Mouse (Mus musculus): ENCODE measurements around the gene Dhx36.

Gene Dhx36

GRCm38 (mm10) chr3:62435923-62436322, 70.9 kb downstream of the Dhx36 start:
- in situ Hi-C loops (cut with MboI, MseI), result no loop called here

GRCm38 (mm10) chr3:62433675-62434074, 73.1 kb downstream of the Dhx36 start:
- in situ Hi-C loops (cut with MboI, MseI), result no loop called here

DNA sequence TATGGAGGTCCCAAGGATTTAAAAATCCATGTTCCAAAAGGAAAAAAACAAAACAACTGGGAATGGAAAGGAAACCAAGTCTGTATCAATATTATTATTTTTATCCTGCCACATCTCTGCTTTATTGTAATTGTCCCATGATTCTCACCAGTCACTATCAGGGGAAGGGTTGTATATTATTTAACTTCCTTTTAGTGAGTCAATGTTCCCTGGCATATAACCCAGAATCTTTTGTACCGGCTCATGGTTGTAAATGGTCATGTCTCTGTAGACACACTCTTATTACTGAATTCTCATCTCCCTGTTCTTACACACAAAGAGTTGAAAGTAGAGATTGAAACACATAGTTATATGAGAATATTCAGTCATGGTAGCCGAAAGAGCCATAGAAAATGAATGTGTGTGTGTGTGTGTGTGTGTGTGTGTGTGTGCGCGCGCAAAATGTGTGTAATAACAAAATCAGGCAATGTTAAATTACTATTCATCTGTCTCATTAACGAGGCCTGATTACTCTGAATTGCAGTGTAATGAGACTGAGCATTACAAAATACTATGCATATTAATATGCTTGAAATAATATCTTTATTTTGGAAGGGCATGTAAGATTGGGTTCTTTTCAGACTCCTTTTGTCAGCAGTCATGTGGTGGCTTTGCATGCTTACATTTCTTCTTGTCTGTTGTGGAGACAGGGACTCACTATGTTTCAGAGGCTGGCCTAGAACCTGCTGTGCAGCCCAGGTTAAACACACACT, 88.2 kb downstream of the Dhx36 start:
- in situ Hi-C loops (cut with MboI, MseI), result no loop called here

All from regulatory T cell (primary cell).